Mouse (Mus musculus): ENCODE results near the gene Ddx43.
"Not testable (repeated sequence)": the region's sequence is repeated elsewhere in the genome, so short reads cannot be mapped to it uniquely, and the experiment has no call there.

Ddx43 gene

GRCm38 (mm10) chr9:78395630-78396351, at the start of gene Ddx43:
TSS of gene Ddx43 (plus strand) at chr9:78395777.
- DNase-seq (ENCODE audit: extremely low read depth, insufficient read length, low spot score) = no peak

GRCm38 (mm10) chr9:78347004-78347403, 48.6 kb upstream of the Ddx43 start:
- DNase-seq (ENCODE audit: extremely low read depth, insufficient read length, low spot score) = no peak

GRCm38 (mm10) chr9:78348206-78349004, 47.2 kb upstream of the Ddx43 start:
- peak; percentile 45 for DNase-seq (ENCODE audit: extremely low read depth, insufficient read length, low spot score)

- not testable (repeated sequence) for DNase-seq (ENCODE audit: extremely low read depth, insufficient read length, low spot score)
These were observed 46.4 kb upstream of the Ddx43 start for GRCm38 (mm10) chr9:78349141-78349540.

- not testable (repeated sequence) for DNase-seq (ENCODE audit: extremely low read depth, insufficient read length, low spot score)
These were observed 45.6 kb upstream of the Ddx43 start for GRCm38 (mm10) chr9:78350007-78350406.

- no peak for DNase-seq (ENCODE audit: extremely low read depth, insufficient read length, low spot score)
These were observed 43.9 kb upstream of the Ddx43 start for GRCm38 (mm10) chr9:78351504-78352220.

GRCm38 (mm10) chr9:78354665-78355578, 40.7 kb upstream of the Ddx43 start:
- no peak for DNase-seq (ENCODE audit: extremely low read depth, insufficient read length, low spot score)

- no peak for DNase-seq (ENCODE audit: extremely low read depth, insufficient read length, low spot score)
These were observed 40.0 kb upstream of the Ddx43 start, which contains the start of gene Gsta2 for GRCm38 (mm10) chr9:78355611-78356010. TSS of gene Gsta2 (minus strand) at chr9:78355788.

GRCm38 (mm10) chr9:78358053-78358452, 37.5 kb upstream of the Ddx43 start:
- DNase-seq (ENCODE audit: extremely low read depth, insufficient read length, low spot score) = peak; percentile 33

GRCm38 (mm10) chr9:78359750-78360483, 35.7 kb upstream of the Ddx43 start:
- DNase-seq (ENCODE audit: extremely low read depth, insufficient read length, low spot score) = no peak

GRCm38 (mm10) chr9:78360484-78360872, 35.1 kb upstream of the Ddx43 start:
- DNase-seq (ENCODE audit: extremely low read depth, insufficient read length, low spot score) = no peak

- DNase-seq (ENCODE audit: extremely low read depth, insufficient read length, low spot score) = no peak
These were observed 32.2 kb upstream of the Ddx43 start for GRCm38 (mm10) chr9:78363374-78363773.

- no peak for DNase-seq (ENCODE audit: extremely low read depth, insufficient read length, low spot score)
These were observed 30.9 kb upstream of the Ddx43 start for GRCm38 (mm10) chr9:78364701-78365100.

GRCm38 (mm10) chr9:78365850-78366544, 29.6 kb upstream of the Ddx43 start:
- no peak for DNase-seq (ENCODE audit: extremely low read depth, insufficient read length, low spot score)

GRCm38 (mm10) chr9:78367959-78368358, 27.6 kb upstream of the Ddx43 start, which contains the start of gene Dppa5a:
TSS of gene Dppa5a (minus strand) at chr9:78368177.
- not testable (repeated sequence) for DNase-seq (ENCODE audit: extremely low read depth, insufficient read length, low spot score)

GRCm38 (mm10) chr9:78368671-78369293, 26.8 kb upstream of the Ddx43 start:
- DNase-seq (ENCODE audit: extremely low read depth, insufficient read length, low spot score) = no peak

- DNase-seq (ENCODE audit: extremely low read depth, insufficient read length, low spot score) = no peak
These were observed 26.2 kb upstream of the Ddx43 start for GRCm38 (mm10) chr9:78369349-78369748.

GRCm38 (mm10) chr9:78369786-78370185, 25.8 kb upstream of the Ddx43 start:
- DNase-seq (ENCODE audit: extremely low read depth, insufficient read length, low spot score) = no peak

All from 3134 (cell line).